Mouse (Mus musculus) bone marrow, adult 2 months (tissue): ENCODE results near the gene C1qtnf7.

Source experiments
- CTCF ChIP-seq: fragments of 200-500 bp; IDR thresholded peaks from 2 replicates; pipeline ENCODE4 v1.5.1; 2011; ENCODE audit warnings: low read length, control low read depth; ENCODE audit not compliant: control insufficient read depth, insufficient read depth
- POLR2A ChIP-seq: fragments of 200-500 bp; IDR thresholded peaks from 2 replicates; pipeline ENCODE4 v1.6.1; 2011; ENCODE audit warnings: low read depth, mild to moderate bottlenecking, control low read depth, low read length, borderline replicate concordance; ENCODE audit not compliant: control insufficient read depth

- no peak for TF ChIP-seq POLR2A
- no peak for TF ChIP-seq CTCF
These were observed 146.2 kb downstream of the C1qtnf7 start for GRCm38 (mm10) chr5:43661498-43661897.
